Mouse (Mus musculus) lung, adult 2 months (tissue): Measurements from ENCODE around the gene Slc43a2.

Experiments used
- CTCF ChIP-seq: fragments of 200-500 bp; IDR thresholded peaks from 2 replicates; pipeline ENCODE4 v1.5.1; 2011; ENCODE audit warnings: mild to moderate bottlenecking, low read length, control low read depth; ENCODE audit not compliant: insufficient read depth
- POLR2A ChIP-seq: fragments of 200-500 bp; IDR thresholded peaks from 2 replicates; pipeline ENCODE4 v1.6.1; 2011; ENCODE audit warnings: low read depth, mild to moderate bottlenecking, control low read depth, low read length, borderline replicate concordance; ENCODE audit errors: extremely low read depth

GRCm38 (mm10) chr11:75535106-75535795 is 3.8 kb downstream of the Slc43a2 start:
- no peak for TF ChIP-seq POLR2A
- TF ChIP-seq CTCF = no peak
